Mouse (Mus musculus) liver, embryonic 14.5 days (tissue): ENCODE results near the gene Kdm1a. TPM values are rescaled to one million over a fixed set of nuclear protein-coding genes. Genes with fewer than 3 reads are reported as not detected.

Experiments
- ATAC-seq: fragments of 200-750 bp; cut with Nextera tagmentation; 2 replicates; pipeline ENCODE4 v1.8.0; 2017; ENCODE audit warnings: moderate number of reproducible peaks, mild to moderate bottlenecking, moderate library complexity; ENCODE audit not compliant: insufficient read depth
- DNase-seq, 3 experiments: peaks; one replicate each; pipeline ENCODE4 v3.0.0-alpha.2; 2012 to 2013; ENCODE audit warnings: low read depth in 3 of 3, low spot score in 3 of 3
- H3K27ac ChIP-seq: fragments of 300-500 bp; sonication (generic); 2 replicates; pipeline ENCODE4 v1.5.1; 2014; ENCODE audit warnings: moderate library complexity, mild to moderate bottlenecking, control low read depth, inconsistent platforms
- H3K27me3 ChIP-seq: fragments of 300-500 bp; sonication (generic); 2 replicates; pipeline ENCODE4 v1.6.1; 2014; ENCODE audit warnings: mild to moderate bottlenecking, low read length, moderate library complexity; ENCODE audit not compliant: control insufficient read depth, insufficient read depth
- H3K36me3 ChIP-seq: fragments of 300-500 bp; sonication (generic); replicated peaks from 2 replicates; pipeline ENCODE4 v1.6.1; 2014; ENCODE audit warnings: low read depth; ENCODE audit not compliant: control insufficient read depth, insufficient read depth
- H3K4me1 ChIP-seq, 2 experiments: fragments of 200-500 bp in 1 of 2; fragments of 300-500 bp in 1 of 2; sonication (generic) in 1 of 2; replicated peaks; 2 replicates each; pipeline ENCODE4 v1.6.1; 2012 to 2014; ENCODE audit warnings: antibody characterized with exemption in 1 of 2, inconsistent platforms in 1 of 2, low read length in 1 of 2; ENCODE audit not compliant: control insufficient read depth in 2 of 2, insufficient read depth in 2 of 2
- H3K4me2 ChIP-seq: fragments of 300-500 bp; sonication (generic); 2 replicates; pipeline ENCODE4 v1.6.1; 2014; ENCODE audit warnings: low read depth, mild to moderate bottlenecking, control low read depth, moderate library complexity
- H3K4me3 ChIP-seq, 2 experiments: fragments of 200-500 bp in 1 of 2; fragments of 300-500 bp in 1 of 2; sonication (generic) in 1 of 2; 2 replicates each; pipeline ENCODE4 v1.5.1; 2012 to 2014; ENCODE audit warnings: low read depth in 2 of 2, low read length in 2 of 2, mild to moderate bottlenecking in 2 of 2, control low read depth in 1 of 2, inconsistent platforms in 1 of 2, moderate library complexity in 1 of 2; ENCODE audit not compliant: insufficient read depth in 1 of 2
- H3K9ac ChIP-seq: fragments of 300-500 bp; sonication (generic); replicated peaks from 2 replicates; pipeline ENCODE4 v1.6.1; 2014; ENCODE audit warnings: mild to moderate bottlenecking, control low read depth, moderate library complexity
- H3K9me3 ChIP-seq: fragments of 300-500 bp; sonication (generic); 2 replicates; pipeline ENCODE4 v1.6.1; 2016; ENCODE audit warnings: low read length, mixed read lengths; ENCODE audit not compliant: control insufficient read depth
- CTCF ChIP-seq: IDR thresholded peaks from 2 replicates; pipeline ENCODE4 v1.5.1; 2016; ENCODE audit warnings: antibody characterized with exemption, low read depth, control low read depth
- EP300 ChIP-seq: IDR thresholded peaks from 2 replicates; pipeline ENCODE4 v1.6.1; 2016; ENCODE audit warnings: antibody characterized with exemption, low read depth
- WGBS: fragments of 180-500 bp; shearing (Covaris S2); extraction: QIAGEN DNeasy Blood & Tissue Kit; methylation state at CpG from one replicate; pipeline ENCODE4 v1.1.7; 2014; ENCODE audit not compliant: insufficient replicate concordance; 5-methylcytosine and 5-hydroxymethylcytosine counted together
- polyA plus RNA-seq, 2 experiments: library from polyadenylated mRNA; depleted of rRNA in 1 of 2; stranded (reverse) in 1 of 2; unstranded in 1 of 2; fragments of >200 nt; fragmentation: Nextera tagmentation in 1 of 2; extraction: Ambion mirVana in 1 of 2; gene quantifications; 2 replicates each; pipeline versions ENCODE4 v1.2.1 to v1.2.3; 2012 to 2014

Gene Kdm1a
- polyA plus RNA-seq, 2 experiments, result 12.0 to 17.8 TPM

- DNase-seq, result no peak
- no peaks in the 10 kb centered on the region for H3K4me1 ChIP-seq
- 53% methylated on average over 3 of the region's 3 CpGs for WGBS
These were observed 56.1 kb downstream of the Kdm1a start for GRCm38 (mm10) chr4:136546279-136547045.

GRCm38 (mm10) chr4:136545151-136545550 is 57.4 kb downstream of the Kdm1a start:
- Histone ChIP-seq H3K27ac (no peak overlapping the region), H3K4me1 (no peaks in the 10 kb centered on the region), H3K4me2 (no peak overlapping the region), H3K27me3 (no peaks in the 10 kb centered on the region), H3K9ac (no peak overlapping the region), H3K36me3 (peaks cover 3% of the 10 kb centered on the region; the same call in 1 of the 2 replicates), H3K9me3 (no peaks in the 10 kb centered on the region), H3K4me3 (no peak overlapping the region)
- 78% methylated on average over 3 of the region's 3 CpGs for WGBS
- no peak for TF ChIP-seq CTCF
- no peak for DNase-seq
- no peak for ATAC-seq

More at GRCm38 (mm10) chr4:136546279-136547045, 56.1 kb downstream of the Kdm1a start:
- no peak for ATAC-seq
- Histone ChIP-seq H3K36me3 (peaks cover 9% of the 10 kb centered on the region), H3K9ac (no peak overlapping the region), H3K4me2 (no peak overlapping the region), H3K27ac (no peak overlapping the region), H3K27me3 (no peaks in the 10 kb centered on the region), H3K9me3 (no peaks in the 10 kb centered on the region), H3K4me3 (no peak overlapping the region)
- TF ChIP-seq CTCF, result no peak

GRCm38 (mm10) chr4:136526412-136526811 is 76.1 kb downstream of the Kdm1a start:
- peak; percentile 31 to 36 (median 36) for DNase-seq
- peaks cover 0 to 2% of the 10 kb centered on the region in 2 experiments; a peak in 2 of 4 replicates for H3K4me1 ChIP-seq
- no peak overlapping the region for H3K27ac ChIP-seq
- H3K4me2 ChIP-seq, result no peak overlapping the region
- H3K4me3 ChIP-seq, result no peak overlapping the region
- H3K36me3 ChIP-seq, result no peaks in the 10 kb centered on the region
- 21% methylated on average over 4 of the region's 4 CpGs for WGBS
- no peak for ATAC-seq
- no peak overlapping the region for H3K9ac ChIP-seq
- H3K9me3 ChIP-seq, result no peaks in the 10 kb centered on the region
- TF ChIP-seq EP300, result no peak
- peak; percentile 59 for TF ChIP-seq CTCF
- H3K27me3 ChIP-seq, result no peaks in the 10 kb centered on the region

GRCm38 (mm10) chr4:136524309-136524708 is 78.2 kb downstream of the Kdm1a start:
- no peak overlapping the region for H3K9ac ChIP-seq
- 31% methylated on average over 2 of the region's 2 CpGs for whole genome bisulfite sequencing
- ATAC-seq (peak; percentile 76), DNase-seq (peak in 2 of 3 experiments; percentile 33 to 40)
- TF ChIP-seq CTCF (no peak), EP300 (0 out of 2 replicates have a peak, but pooled peaks have one; percentile 24)
- H3K9me3 ChIP-seq, result no peaks in the 10 kb centered on the region
- no peaks in the 10 kb centered on the region for H3K27me3 ChIP-seq
- H3K4me1 ChIP-seq, result peaks cover 0 to 2% of the 10 kb centered on the region in 2 experiments; a peak in 2 of 4 replicates
- H3K36me3 ChIP-seq, result no peaks in the 10 kb centered on the region
- no peak overlapping the region for H3K27ac ChIP-seq
- no peak overlapping the region for H3K4me2 ChIP-seq
- H3K4me3 ChIP-seq, result no peak overlapping the region

- peaks cover 0 to 4% of the 10 kb centered on the region in 2 experiments; a peak in 2 of 4 replicates for H3K4me1 ChIP-seq
- WGBS, result 62% methylated on average over 5 of the region's 5 CpGs
- H3K4me3 ChIP-seq, result no peak overlapping the region
- H3K4me2 ChIP-seq, result no peak overlapping the region
- no peak for DNase-seq
- no peak for ATAC-seq
- H3K36me3 ChIP-seq, result no peaks in the 10 kb centered on the region
- H3K27me3 ChIP-seq, result no peaks in the 10 kb centered on the region
- TF ChIP-seq CTCF (no peak), EP300 (no peak)
- H3K9me3 ChIP-seq, result no peaks in the 10 kb centered on the region
- H3K9ac ChIP-seq, result no peak overlapping the region
- no peak overlapping the region for H3K27ac ChIP-seq
These were observed 80.6 kb downstream of the Kdm1a start for GRCm38 (mm10) chr4:136521898-136522297.
